Mouse (Mus musculus): Measurements from ENCODE around the gene Adsl. TPM values are rescaled to one million over a fixed set of nuclear protein-coding genes. Genes with fewer than 3 reads are reported as not detected.
A peak's percentile ranks its signal among the peaks of the same experiment; 100 is the strongest.
"Not testable (repeated sequence)": the region's sequence is repeated elsewhere in the genome, so short reads cannot be mapped to it uniquely, and the experiment has no call there.

The Adsl gene
- 164 and 168 TPM in 2 replicates for polyA plus RNA-seq (2014; fragmentation: Nextera tagmentation; extraction: Ambion mirVana)

DNA sequence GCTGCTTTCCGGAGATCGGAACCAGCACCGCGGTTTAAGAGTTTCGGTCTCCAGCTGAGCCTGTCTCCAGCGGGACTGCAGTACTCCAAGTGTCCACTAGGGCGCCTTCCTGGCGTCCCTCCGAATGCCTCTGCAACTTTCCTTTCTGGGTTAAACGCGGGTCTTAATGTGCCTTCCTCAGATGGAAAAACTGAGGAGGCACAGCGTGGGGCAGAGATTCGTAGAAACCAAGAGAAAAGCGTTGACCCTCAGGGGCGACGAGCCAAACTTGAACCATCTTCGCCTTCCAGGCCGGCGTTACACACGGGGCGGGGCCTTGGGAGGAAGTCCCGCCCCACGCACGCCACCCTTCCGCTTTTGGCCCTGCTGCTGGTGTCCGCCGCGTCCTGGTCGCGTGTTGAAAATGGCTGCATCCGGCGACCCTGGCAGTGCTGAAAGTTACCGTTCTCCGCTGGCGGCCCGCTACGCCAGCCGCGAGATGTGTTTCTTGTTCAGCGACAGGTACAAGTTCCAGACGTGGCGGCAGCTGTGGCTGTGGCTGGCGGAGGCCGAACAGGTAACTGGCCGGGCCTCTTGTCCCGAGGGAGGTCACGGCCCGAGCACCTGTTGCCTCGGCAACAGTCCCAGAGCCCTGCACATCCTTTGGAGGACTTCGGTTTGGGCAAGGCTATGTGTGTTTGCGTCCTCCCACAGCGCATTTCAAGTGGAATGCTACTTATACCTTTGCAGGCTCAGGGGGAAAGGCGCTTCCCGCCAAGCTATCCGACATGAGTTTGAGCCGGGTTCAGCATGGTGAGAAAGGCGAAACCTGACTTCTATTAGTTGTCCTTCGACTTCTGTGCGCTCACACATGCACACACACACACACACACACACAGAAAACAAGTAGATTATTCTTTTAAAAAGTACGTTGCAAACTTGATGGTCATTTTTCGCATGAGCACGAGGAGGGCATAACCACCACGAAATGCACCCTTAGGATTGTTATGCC lies at the start of gene Adsl:
Gene Adsl, plus strand, starts transcription at position 346 of the 991 bp plus-strand sequence.
- peak; percentile 96 for DNase-seq
- H3K36me3 ChIP-seq (ENCODE audit: insufficient read depth) = peaks cover 15% of the 10 kb centered on the region
- H3K27me3 ChIP-seq (ENCODE audit: insufficient read depth, low read length) = no peaks in the 10 kb centered on the region
- H3K9ac ChIP-seq = peak within 1 kb of the TSS; percentile 58
- peak within 1 kb of the TSS; percentile 68 for H3K4me3 ChIP-seq (ENCODE audit: low read depth, low read length)
- ATAC-seq (ENCODE audit: insufficient read depth) = peak; percentile 95
- TF ChIP-seq CTCF (IDR thresholded peaks at IDR 0.05; ENCODE audit: low read depth) = peak; percentile 96
- peak within 1 kb of the TSS; percentile 66 for H3K4me2 ChIP-seq
- H3K4me1 ChIP-seq (ENCODE audit: insufficient read depth) = peaks cover 3% of the 10 kb centered on the region
- H3K9me3 ChIP-seq (ENCODE audit: low read depth, low read length) = no peaks in the 10 kb centered on the region
- peak within 1 kb of the TSS; percentile 83 for H3K27ac ChIP-seq (ENCODE audit: low read depth)
- under 1% methylated on average over 63 of the region's 63 CpGs for WGBS

DNA sequence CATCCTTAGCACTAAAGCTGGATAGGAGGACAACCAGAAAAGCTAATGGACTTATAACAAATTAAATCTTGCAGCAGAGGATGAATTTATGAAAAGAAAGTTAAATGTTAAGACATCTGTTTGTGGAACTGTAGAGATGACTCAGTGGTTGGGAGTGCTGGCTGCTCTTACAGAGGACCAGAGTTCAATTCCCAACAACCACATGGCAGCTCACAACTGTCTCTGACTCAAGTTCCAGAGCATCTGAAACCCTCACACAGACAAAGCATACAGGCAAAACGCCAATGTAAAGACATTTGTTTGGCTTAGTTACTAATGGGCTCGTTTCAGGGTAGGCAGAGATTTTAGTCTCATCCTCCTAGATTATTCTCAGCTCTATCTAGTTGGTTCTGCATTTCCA lies 48.5 kb upstream of the Adsl start:
- TF ChIP-seq CTCF (IDR thresholded peaks at IDR 0.05; ENCODE audit: low read depth) = no peak
- Histone ChIP-seq H3K9me3 (ENCODE audit: low read depth, low read length) (no peaks in the 10 kb centered on the region), H3K27ac (ENCODE audit: low read depth) (no peak overlapping the region), H3K27me3 (ENCODE audit: insufficient read depth, low read length) (no peaks in the 10 kb centered on the region), H3K9ac (no peak overlapping the region), H3K4me1 (ENCODE audit: insufficient read depth) (no peaks in the 10 kb centered on the region), H3K4me2 (no peak overlapping the region), H3K4me3 (ENCODE audit: low read depth, low read length) (no peak overlapping the region), H3K36me3 (ENCODE audit: insufficient read depth) (peaks cover 88% of the 10 kb centered on the region)
- DNase-seq (no peak), ATAC-seq (ENCODE audit: insufficient read depth) (no peak)
- WGBS = 76% methylated on average over 2 of the region's 2 CpGs

DNA sequence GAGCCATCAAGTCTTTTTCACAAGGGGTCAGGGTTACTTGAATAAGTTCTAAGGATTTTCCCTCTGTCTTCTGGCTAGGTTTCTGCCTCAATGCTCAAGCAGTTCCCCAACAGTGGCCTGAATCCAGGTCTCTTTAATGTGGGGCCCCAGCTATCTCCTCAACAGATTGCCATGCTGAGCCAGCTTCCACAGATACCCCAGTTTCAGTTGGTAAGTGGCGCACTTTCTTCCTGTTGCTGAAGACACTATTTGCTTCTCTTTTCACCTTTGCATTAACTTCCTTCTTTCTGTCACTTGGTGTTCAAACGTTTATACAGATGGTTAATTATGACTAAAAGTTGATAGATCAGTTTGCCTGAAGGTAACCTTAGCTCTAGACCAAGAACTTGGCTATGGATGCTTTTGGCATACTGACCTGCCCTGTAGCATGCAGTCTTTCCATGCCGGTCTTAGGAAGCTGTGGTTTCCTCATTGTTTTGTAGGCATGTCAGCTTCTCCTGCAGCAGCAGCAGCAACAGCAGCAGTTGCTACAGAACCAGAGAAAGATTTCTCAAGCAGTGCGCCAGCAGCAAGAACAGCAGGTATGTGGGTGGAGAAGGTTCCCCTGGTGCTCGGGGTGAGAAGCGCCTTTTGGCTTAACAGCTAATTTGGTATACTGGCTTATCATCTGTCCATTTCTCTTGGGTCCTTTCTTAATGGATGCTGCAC lies 46.3 kb upstream of the Adsl start:
- Histone ChIP-seq H3K4me2 (no peak overlapping the region), H3K36me3 (ENCODE audit: insufficient read depth) (peaks cover 89% of the 10 kb centered on the region), H3K9me3 (ENCODE audit: low read depth, low read length) (no peaks in the 10 kb centered on the region), H3K4me1 (ENCODE audit: insufficient read depth) (no peaks in the 10 kb centered on the region), H3K4me3 (ENCODE audit: low read depth, low read length) (no peak overlapping the region), H3K9ac (no peak overlapping the region), H3K27ac (ENCODE audit: low read depth) (no peak overlapping the region), H3K27me3 (ENCODE audit: insufficient read depth, low read length) (no peaks in the 10 kb centered on the region)
- 86% methylated on average over 6 of the region's 6 CpGs for WGBS
- DNase-seq = no peak
- no peak for ATAC-seq (ENCODE audit: insufficient read depth)
- no peak for TF ChIP-seq CTCF (IDR thresholded peaks at IDR 0.05; ENCODE audit: low read depth)

DNA sequence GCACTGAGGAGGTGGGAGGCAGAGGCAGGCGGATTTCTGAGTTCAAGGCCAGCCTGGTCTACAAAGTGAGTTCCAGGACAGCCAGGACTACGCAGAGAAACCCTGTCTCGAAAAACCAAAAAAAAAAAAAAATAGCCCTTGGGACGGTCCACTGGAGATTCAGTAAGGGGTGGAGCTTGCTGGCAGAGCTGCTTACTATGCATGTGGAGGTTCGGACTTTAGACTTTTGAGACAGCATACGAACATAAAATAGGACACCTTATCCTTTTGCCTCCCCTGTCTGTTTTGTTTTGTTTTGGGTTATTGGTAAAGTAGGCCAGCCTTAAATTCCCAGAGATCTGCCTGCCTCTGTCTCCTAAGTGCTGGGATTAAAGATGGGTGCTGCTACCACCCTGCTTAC lies 43.5 kb upstream of the Adsl start:
- H3K9me3 ChIP-seq (ENCODE audit: low read depth, low read length); H3K4me2 ChIP-seq; H3K9ac ChIP-seq; H3K4me1 ChIP-seq (ENCODE audit: insufficient read depth); DNase-seq; ATAC-seq (ENCODE audit: insufficient read depth); H3K27ac ChIP-seq (ENCODE audit: low read depth); H3K4me3 ChIP-seq (ENCODE audit: low read depth, low read length); H3K27me3 ChIP-seq (ENCODE audit: insufficient read depth, low read length): not testable (repeated sequence)
- WGBS = 90% methylated on average over 6 of the region's 6 CpGs
- peaks cover 73% of the 10 kb centered on the region for H3K36me3 ChIP-seq (ENCODE audit: insufficient read depth)

DNA sequence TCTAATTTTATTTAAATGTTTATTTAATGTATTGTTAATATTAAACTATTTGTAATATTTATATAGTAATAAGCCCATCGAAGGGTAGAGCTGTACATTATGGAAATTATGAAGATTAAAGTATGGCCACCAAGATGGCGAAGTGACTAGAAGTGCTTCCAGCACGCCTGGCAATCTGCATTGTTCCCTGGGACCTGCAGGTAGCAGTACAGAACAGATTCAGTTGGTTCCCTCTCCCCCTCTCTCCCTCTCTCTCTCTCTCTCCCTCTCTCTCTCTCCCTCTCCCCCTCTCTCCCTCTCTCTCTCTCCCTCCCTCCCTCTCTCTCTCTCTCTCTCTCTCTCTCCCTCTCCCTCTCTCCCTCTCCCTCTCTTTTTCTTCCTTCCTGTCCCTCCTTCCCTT lies 38.1 kb upstream of the Adsl start:
- H3K9me3 ChIP-seq (ENCODE audit: low read depth, low read length) = no peaks in the 10 kb centered on the region
- no peak overlapping the region for H3K27ac ChIP-seq (ENCODE audit: low read depth)
- DNase-seq (no peak), ATAC-seq (ENCODE audit: insufficient read depth) (no peak)
- H3K4me2 ChIP-seq = no peak overlapping the region
- H3K36me3 ChIP-seq (ENCODE audit: insufficient read depth) = peaks cover 64% of the 10 kb centered on the region
- H3K9ac ChIP-seq = no peak overlapping the region
- H3K4me3 ChIP-seq (ENCODE audit: low read depth, low read length) = no peak overlapping the region
- H3K27me3 ChIP-seq (ENCODE audit: insufficient read depth, low read length) = no peaks in the 10 kb centered on the region
- WGBS = 86% methylated on average over 3 of the region's 3 CpGs
- H3K4me1 ChIP-seq (ENCODE audit: insufficient read depth) = no peaks in the 10 kb centered on the region
- no peak for TF ChIP-seq CTCF (IDR thresholded peaks at IDR 0.05; ENCODE audit: low read depth)

DNA sequence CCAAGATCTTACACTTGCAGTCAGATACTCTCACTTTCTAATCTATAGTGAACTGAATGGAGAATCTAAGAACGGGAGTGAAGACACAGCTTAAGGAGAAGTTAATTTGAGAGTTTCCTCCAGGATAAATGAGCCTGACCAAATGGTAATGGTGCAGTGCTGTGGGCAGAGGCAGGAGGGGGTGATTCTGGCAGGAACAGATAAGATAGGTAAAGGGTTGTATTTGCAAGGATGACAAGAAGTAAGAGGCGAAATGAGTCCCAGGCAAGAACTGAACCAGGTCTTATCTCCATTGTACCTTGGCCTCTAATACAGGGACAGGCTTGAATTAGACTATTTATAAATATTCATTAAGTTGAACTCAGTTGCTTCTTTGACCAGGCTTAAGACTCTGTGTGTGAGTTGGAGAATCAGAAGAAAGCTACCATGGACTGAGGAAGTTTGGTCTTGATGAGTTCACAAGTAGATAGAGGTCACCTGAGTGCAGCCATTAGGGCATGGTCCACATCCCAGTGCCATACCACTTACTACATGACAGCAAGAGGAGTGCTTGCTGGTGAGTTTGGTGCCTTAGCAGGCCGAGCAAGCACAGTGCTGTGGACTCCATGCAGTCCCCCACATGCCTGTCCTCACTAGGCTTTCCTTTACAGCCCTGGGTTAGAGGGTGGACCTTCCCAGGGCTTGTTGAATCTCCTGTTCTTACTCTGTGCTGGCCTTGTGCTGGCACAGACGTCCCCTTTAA lies 37.3 kb upstream of the Adsl start:
- no peaks in the 10 kb centered on the region for H3K4me1 ChIP-seq (ENCODE audit: insufficient read depth)

More for the DNA sequence above, 37.3 kb upstream of the Adsl start:
- DNase-seq = no peak
- no peak overlapping the region for H3K9ac ChIP-seq
- no peak; the same call in 1 of the 2 replicates for ATAC-seq (ENCODE audit: insufficient read depth)
- H3K9me3 ChIP-seq (ENCODE audit: low read depth, low read length) = no peaks in the 10 kb centered on the region
- H3K4me3 ChIP-seq (ENCODE audit: low read depth, low read length) = no peak overlapping the region
- peaks cover 62% of the 10 kb centered on the region for H3K36me3 ChIP-seq (ENCODE audit: insufficient read depth)
- WGBS = 83% methylated on average over 4 of the region's 4 CpGs
- no peak overlapping the region for H3K4me2 ChIP-seq
- TF ChIP-seq CTCF (IDR thresholded peaks at IDR 0.05; ENCODE audit: low read depth) = no peak
- no peak overlapping the region for H3K27ac ChIP-seq (ENCODE audit: low read depth)
- no peaks in the 10 kb centered on the region for H3K27me3 ChIP-seq (ENCODE audit: insufficient read depth, low read length)

All from lung, embryonic 14.5 days (tissue).